In the genomic region with DNA sequence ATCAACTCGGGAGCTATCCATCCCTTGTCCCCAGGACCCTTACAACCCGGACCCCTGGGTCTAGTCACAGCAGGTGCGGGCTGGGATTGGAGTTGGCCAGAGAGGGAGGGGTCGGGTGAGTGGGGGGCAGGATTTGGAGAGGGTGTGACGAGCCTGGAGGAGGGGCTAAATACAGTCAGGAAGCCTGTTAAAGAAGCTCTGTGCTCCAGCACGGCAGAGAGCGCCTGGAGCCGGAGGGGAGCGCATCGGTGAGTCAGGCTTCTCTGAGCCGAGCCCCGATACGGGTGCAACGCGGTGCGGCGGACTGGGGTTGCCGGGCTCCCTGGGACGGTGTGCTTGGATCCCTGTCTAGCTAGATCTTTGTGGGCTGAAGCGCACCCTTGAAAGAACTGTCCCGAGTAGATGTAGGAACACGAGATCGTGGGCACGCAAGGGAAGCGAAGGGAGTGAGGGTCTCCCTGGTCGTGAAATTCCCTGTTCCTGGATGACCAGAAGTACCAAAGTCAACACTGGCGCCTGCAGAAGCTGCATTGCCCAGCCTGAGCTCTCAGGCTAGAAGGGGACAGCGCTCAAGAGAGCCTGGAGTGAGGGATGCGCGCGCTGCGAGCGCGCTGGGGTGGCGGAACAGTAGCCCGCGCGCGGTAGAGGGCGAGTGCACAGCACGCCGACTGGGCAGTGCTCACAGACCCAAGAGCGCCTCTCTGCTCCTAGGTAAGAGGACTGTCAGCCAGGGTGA, we compare ENCODE assay signal across 8 mouse cellular contexts. TPM values are rescaled to one million over a fixed set of nuclear protein-coding genes. Genes with fewer than 3 reads are reported as not detected.
A peak's percentile ranks its signal among the peaks of the same experiment; 100 is the strongest.
DNase-seq lines count a peak whose midpoint lies in the region; ATAC-seq and TF ChIP-seq lines count a peak whose summit lies in the region.
"Had no signal": no experiment of that assay in that cellular context is flagged by ENCODE, and none has a peak within 500 bp of the region (broad histone marks: within the 10 kb centered on the region; RNA-seq: fewer than 3 reads in every experiment).

A gene (plus strand): TSS at position 207 of the 736 bp plus-strand sequence.

- ATAC-seq in frontal cortex, adult (ENCODE audit: low TSS enrichment): peak; percentile 56; the same call in 1 of the 2 replicates
- peak; percentile 57; the same call in 1 of the 2 replicates for ATAC-seq in hindbrain, postnatal 0 days
- no peak for ATAC-seq in liver, postnatal 0 days
- ATAC-seq in CD4-positive, CD25-positive, alpha-beta regulatory T cell, adult 4 months: no peak

- peak within 1 kb of the TSS; percentile 29; the same call in 1 of the 2 replicates for H3K9ac ChIP-seq in hindbrain, postnatal 0 days (replicated peaks; ENCODE audit: low read length)
- H3K9ac ChIP-seq in liver, postnatal 0 days (replicated peaks): no peak within 1 kb of the TSS

- no peak for TF ChIP-seq EP300 in liver, postnatal 0 days (IDR thresholded peaks at IDR 0.05; ENCODE audit: low read depth)

- no peak within 1 kb of the TSS for H3K27ac ChIP-seq in hindbrain, postnatal 0 days
- no peak within 1 kb of the TSS for H3K27ac ChIP-seq in liver, postnatal 0 days (ENCODE audit: low read depth)

- peak; percentile 57 for DNase-seq in Muller cell, postnatal 12 days (ENCODE audit: inconsistent ontology term)
- peak; percentile 36 for DNase-seq in hindbrain, postnatal 0 days (ENCODE audit: low spot score)
- no peak for DNase-seq in liver, postnatal 0 days
- no peak for DNase-seq in c-Kit-positive CD71-positive TER-119-positive erythroid progenitor cells, embryonic 14.5 days (ENCODE audit: low spot score)

- no peaks in the 10 kb centered on the region for H3K9me3 ChIP-seq in E14TG2a.4 (ENCODE audit: low read length)
- H3K9me3 ChIP-seq in hindbrain, postnatal 0 days (ENCODE audit: low read length): no peaks in the 10 kb centered on the region
- H3K9me3 ChIP-seq in liver, postnatal 0 days (ENCODE audit: low read length): no peaks in the 10 kb centered on the region

- WGBS in hindbrain, postnatal 0 days: under 1% methylated on average over 43 of the region's 43 CpGs
- 2% methylated on average over 43 of the region's 43 CpGs for WGBS in liver, postnatal 0 days (ENCODE audit: insufficient replicate concordance)

- TF ChIP-seq CTCF in E14TG2a.4 (conservative IDR thresholded peaks at IDR 0.05; ENCODE audit: low read length): no peak
- TF ChIP-seq CTCF in hindbrain, postnatal 0 days (IDR thresholded peaks at IDR 0.05; ENCODE audit: low read depth): no peak
- TF ChIP-seq CTCF in liver, postnatal 0 days (IDR thresholded peaks at IDR 0.05; ENCODE audit: low read depth): no peak

- H3K4me1 ChIP-seq in E14TG2a.4 (replicated peaks; ENCODE audit: low read depth, low read length): peaks cover 13% of the 10 kb centered on the region
- H3K4me1 ChIP-seq in hindbrain, postnatal 0 days (ENCODE audit: insufficient read depth, low read length): no peaks in the 10 kb centered on the region
- no peaks in the 10 kb centered on the region for H3K4me1 ChIP-seq in liver, postnatal 0 days (ENCODE audit: insufficient read depth)

- no peaks in the 10 kb centered on the region for H3K36me3 ChIP-seq in E14TG2a.4 (ENCODE audit: insufficient read depth, low read length)
- no peaks in the 10 kb centered on the region for H3K36me3 ChIP-seq in hindbrain, postnatal 0 days (ENCODE audit: insufficient read depth, low read length)
- H3K36me3 ChIP-seq in liver, postnatal 0 days (replicated peaks; ENCODE audit: insufficient read depth, low read length): no peaks in the 10 kb centered on the region

- H3K4me2 ChIP-seq in hindbrain, postnatal 0 days (ENCODE audit: low read depth, low read length): peak within 1 kb of the TSS; percentile 72
- H3K4me2 ChIP-seq in liver, postnatal 0 days (ENCODE audit: low read depth, low read length): peak within 1 kb of the TSS; percentile 18; the same call in 1 of the 2 replicates

- H3K4me3 ChIP-seq in E14TG2a.4 (replicated peaks; ENCODE audit: low read length): peak within 1 kb of the TSS; percentile 79
- peak within 1 kb of the TSS; percentile 41 for H3K4me3 ChIP-seq in hindbrain, postnatal 0 days (ENCODE audit: low read length)
- H3K4me3 ChIP-seq in liver, postnatal 0 days (ENCODE audit: low read depth, low read length): peak within 1 kb of the TSS; percentile 20; the same call in 1 of the 2 replicates
- H3K4me3 ChIP-seq: erythroblast, embryonic 14.5 days had no signal

- H3K27me3 ChIP-seq in E14TG2a.4 (ENCODE audit: insufficient read depth, low read length): peaks cover 58% of the 10 kb centered on the region
- peaks cover 30% of the 10 kb centered on the region for H3K27me3 ChIP-seq in hindbrain, postnatal 0 days (ENCODE audit: insufficient read depth, low read length)
- peaks cover 17% of the 10 kb centered on the region for H3K27me3 ChIP-seq in liver, postnatal 0 days (ENCODE audit: insufficient read depth, low read length)

RNA-seq across cellular contexts. Expression of the gene that starts here (rescaled TPM):
- 2.8 and 3.3 TPM in 2 replicates for total RNA-seq in hindbrain, postnatal 0 days (2014; rRNA removed)
- 1.1 and 1.8 TPM in 2 replicates for polyA plus RNA-seq in hindbrain, postnatal 0 days (2015; fragmentation: Nextera tagmentation; extraction: Ambion mirVana)
- 0.56 and 0.92 TPM in 2 replicates for polyA plus RNA-seq in liver, postnatal 0 days (2015; fragmentation: Nextera tagmentation; extraction: Ambion mirVana)
- polyA plus RNA-seq in CD4-positive, CD25-positive, alpha-beta regulatory T cell, adult 4 months (2017; shearing (Covaris generic)): not detected
- polyA plus RNA-seq: erythroblast, embryonic 14.5 days had no signal

Comparison
In these comparisons a context has a peak if more than half of its experiments do, and no peak if none do; other contexts are left out.
1. H3K4me3 ChIP-seq: peak in every context shown above with its lines; median percentile 79 in E14TG2a.4; 41 in hindbrain, postnatal 0 days; 20 in liver, postnatal 0 days.
2. DNase-seq: peak in Muller cell, postnatal 12 days (single experiment) and hindbrain, postnatal 0 days (single experiment); none in liver, postnatal 0 days (single experiment) and c-Kit-positive CD71-positive TER-119-positive erythroid progenitor cells, embryonic 14.5 days (single experiment).
3. ATAC-seq: peak in frontal cortex, adult (single experiment) and hindbrain, postnatal 0 days (single experiment); none in liver, postnatal 0 days (single experiment) and CD4-positive, CD25-positive, alpha-beta regulatory T cell, adult 4 months (single experiment).